Mouse (Mus musculus): Measurements from ENCODE around the gene Iqcj.
"Not testable (repeated sequence)": the region's sequence is repeated elsewhere in the genome, so short reads cannot be mapped to it uniquely, and the experiment has no call there.

GRCm38 (mm10) chr3:68099561-68099960, 207.5 kb downstream of the Iqcj start:
- not testable (repeated sequence) for TF ChIP-seq POLR2A (IDR thresholded peaks at IDR 0.05; ENCODE audit: borderline replicate concordance, extremely low read depth, low read depth, low read length); CTCF (IDR thresholded peaks at IDR 0.05; ENCODE audit: insufficient read depth, low read length)

Measured in lung, adult 2 months (tissue).